Mouse (Mus musculus) heart, adult 8-10 months (tissue): ENCODE measurements at regions not wholly inside any gene's neighbourhood (a gene's known extent, or its start where the extent isn't known, plus 50 kb on each side); places are given as distances from the start of the nearest gene placed in this dataset.

ENCODE experiments used
- DNase-seq: peaks from one replicate; pipeline ENCODE4 v3.0.0; 2022; ENCODE audit warnings: low spot score

GRCm38 (mm10) chr5:119480191-119481190, 190.0 kb upstream of the Tbx3 start:
- DNase-seq: no peak

- DNase-seq: no peak
Observed at GRCm38 (mm10) chr5:119483706-119484105, 186.8 kb upstream of the Tbx3 start.

- DNase-seq: no peak
Observed at GRCm38 (mm10) chr5:119486196-119486595, 184.3 kb upstream of the Tbx3 start.

- no peak for DNase-seq
Observed at GRCm38 (mm10) chr5:119487184-119487583, 183.3 kb upstream of the Tbx3 start.

GRCm38 (mm10) chr5:119497501-119497900, 173.0 kb upstream of the Tbx3 start:
- DNase-seq: no peak

- no peak for DNase-seq
Observed at GRCm38 (mm10) chr5:119498431-119498830, 172.0 kb upstream of the Tbx3 start.

- DNase-seq: no peak
Observed at GRCm38 (mm10) chr5:119507709-119508108, 162.8 kb upstream of the Tbx3 start.

GRCm38 (mm10) chr5:119518506-119519252, 151.8 kb upstream of the Tbx3 start:
- no peak for DNase-seq

- DNase-seq: no peak
Observed at GRCm38 (mm10) chr5:119524171-119524570, 146.3 kb upstream of the Tbx3 start.

GRCm38 (mm10) chr5:119525960-119526359, 144.5 kb upstream of the Tbx3 start:
- no peak for DNase-seq

- no peak for DNase-seq
Observed at GRCm38 (mm10) chr5:119530009-119530408, 140.5 kb upstream of the Tbx3 start.

GRCm38 (mm10) chr5:119534946-119535345, 135.5 kb upstream of the Tbx3 start:
- DNase-seq: no peak

GRCm38 (mm10) chr5:119542836-119543235, 127.6 kb upstream of the Tbx3 start:
- DNase-seq: no peak

GRCm38 (mm10) chr5:119543716-119544115, 126.8 kb upstream of the Tbx3 start:
- DNase-seq: no peak

GRCm38 (mm10) chr5:119544681-119545080, 125.8 kb upstream of the Tbx3 start:
- no peak for DNase-seq

GRCm38 (mm10) chr5:119547070-119547469, 123.4 kb upstream of the Tbx3 start:
- DNase-seq: no peak

GRCm38 (mm10) chr5:119550916-119551315, 119.6 kb upstream of the Tbx3 start:
- DNase-seq: no peak

GRCm38 (mm10) chr5:119553469-119553868, 117.0 kb upstream of the Tbx3 start:
- DNase-seq: no peak

- DNase-seq: no peak
Observed at GRCm38 (mm10) chr5:119557071-119557470, 113.4 kb upstream of the Tbx3 start.

- no peak for DNase-seq
Observed at GRCm38 (mm10) chr5:119559696-119560095, 110.8 kb upstream of the Tbx3 start.

- DNase-seq: no peak
Observed at GRCm38 (mm10) chr5:119560392-119560791, 110.1 kb upstream of the Tbx3 start.

GRCm38 (mm10) chr5:119561531-119561930, 108.9 kb upstream of the Tbx3 start:
- DNase-seq: no peak
